Mouse (Mus musculus): ENCODE data around the gene Ddit4.

The Ddit4 gene

DNA sequence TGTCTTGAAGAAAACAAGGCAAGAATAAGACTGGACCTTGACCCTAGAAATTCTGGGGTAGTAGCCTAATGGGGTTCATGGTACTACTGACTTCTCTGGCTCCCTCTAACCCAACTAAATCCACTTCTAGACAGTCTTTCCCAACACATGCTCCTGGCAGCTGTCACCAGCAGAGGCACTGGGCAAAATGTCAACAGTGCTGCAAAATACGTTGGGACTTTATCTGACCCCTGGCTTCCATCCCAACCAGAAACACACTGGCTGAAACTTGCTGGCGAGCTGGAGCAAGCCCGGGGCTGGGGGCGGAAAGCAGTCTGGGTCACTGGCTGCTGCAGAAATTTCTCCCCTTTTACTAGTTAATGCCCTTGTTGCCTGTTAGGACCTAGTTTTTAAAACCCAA, 35.5 kb downstream of the Ddit4 start:
- peak; percentile 80 to 88 for DNase-seq

- DNase-seq: no peak
These were observed 36.3 kb downstream of the Ddit4 start for GRCm38 (mm10) chr10:59915196-59915962.

GRCm38 (mm10) chr10:59911561-59912198, 40.0 kb downstream of the Ddit4 start:
- DNase-seq: peak; percentile 62

GRCm38 (mm10) chr10:59911091-59911490, 40.5 kb downstream of the Ddit4 start:
- DNase-seq: no peak

DNA sequence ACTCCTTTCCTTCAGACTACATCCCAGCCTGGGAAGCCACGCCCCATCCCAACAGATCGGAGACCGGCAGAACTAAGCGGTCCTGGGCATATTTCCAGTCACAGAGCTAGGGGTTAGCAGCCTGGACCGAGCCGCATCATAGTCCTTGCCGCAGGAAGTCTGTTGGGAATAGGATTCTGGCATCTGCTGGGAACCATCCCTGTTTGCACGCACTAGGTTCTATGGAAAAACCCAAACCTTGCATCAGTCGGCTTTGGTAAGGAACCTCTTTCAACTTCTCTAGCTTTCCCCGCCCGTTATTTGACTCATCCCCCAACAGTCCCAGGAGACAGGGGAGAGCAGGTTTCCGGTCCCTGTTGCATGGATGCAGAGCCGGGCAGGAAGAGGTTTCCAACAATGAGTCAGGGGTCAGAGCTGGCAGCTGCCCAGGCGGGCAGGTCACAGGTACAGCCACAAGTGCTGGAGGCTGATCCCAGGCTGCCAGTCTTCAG, 42.2 kb downstream of the Ddit4 start:
- peak; percentile 62 to 70 for DNase-seq

DNA sequence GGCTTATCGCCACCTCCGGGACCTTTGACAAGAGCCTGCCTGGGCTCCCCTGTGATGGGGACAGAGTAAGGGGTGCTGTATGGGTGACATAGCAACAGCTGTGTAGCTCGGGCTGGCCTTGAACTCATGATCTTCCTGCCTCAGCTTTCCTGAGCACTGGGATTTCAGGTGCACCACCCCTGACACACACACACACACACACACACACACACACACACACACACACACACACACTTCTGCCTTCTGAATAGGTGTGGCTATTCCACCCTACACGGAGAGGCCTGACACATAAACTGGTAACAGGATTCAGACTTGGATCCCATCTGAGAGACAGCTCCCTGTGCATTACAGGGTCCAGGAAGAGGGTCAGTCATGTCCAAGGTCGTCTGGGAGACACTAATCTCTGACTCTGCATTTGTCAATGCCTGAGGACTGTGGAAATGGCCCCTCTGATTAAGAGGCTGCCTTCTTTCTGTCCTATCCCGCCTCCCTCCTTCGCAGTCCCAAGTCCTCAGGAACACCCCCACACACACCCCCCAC, 42.8 kb downstream of the Ddit4 start:
- no peak for DNase-seq

GRCm38 (mm10) chr10:59907695-59908299, 43.8 kb downstream of the Ddit4 start:
- DNase-seq: no peak

- no peak for DNase-seq
These were observed 44.5 kb downstream of the Ddit4 start for GRCm38 (mm10) chr10:59907080-59907609.

DNA sequence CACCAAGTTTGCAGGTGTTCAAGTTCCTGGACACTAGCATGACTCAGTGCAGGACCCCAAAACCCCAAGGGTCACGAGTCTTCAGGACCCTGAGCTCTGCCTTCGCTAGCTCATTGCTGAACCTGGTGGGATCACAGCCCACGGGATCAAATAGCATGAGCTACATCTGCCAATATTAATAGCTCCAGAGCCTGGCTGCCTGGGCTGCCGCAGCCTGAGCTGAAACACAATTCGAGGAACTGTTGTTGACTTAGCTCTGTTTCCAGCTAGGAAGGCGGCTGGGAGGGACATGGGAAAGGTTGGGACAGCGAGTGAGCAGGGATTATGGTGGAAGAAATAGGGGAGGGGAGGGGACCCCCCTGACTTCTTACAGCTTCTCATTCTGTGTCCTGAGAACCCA, 48.5 kb downstream of the Ddit4 start:
- no peak for DNase-seq

DNA sequence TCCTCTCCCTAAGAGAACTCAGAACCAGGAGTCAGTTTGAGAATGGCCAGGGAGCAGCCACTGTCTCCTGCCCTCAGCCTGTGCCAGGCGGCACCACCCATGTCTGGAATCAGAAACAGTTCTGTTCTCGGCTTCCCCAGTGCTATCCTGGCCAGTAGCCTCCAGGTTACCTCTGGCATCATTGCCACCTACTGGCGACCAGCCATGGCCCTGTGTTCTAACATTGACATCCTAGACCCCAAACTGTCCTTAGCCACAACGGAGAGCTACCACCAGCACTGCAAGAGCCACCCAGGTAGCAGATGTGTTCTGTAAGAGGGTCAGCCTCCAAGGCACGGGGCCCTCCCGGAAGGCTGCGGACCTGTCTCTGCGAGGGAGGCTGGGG, 49.0 kb downstream of the Ddit4 start:
- no peak for DNase-seq

- DNase-seq: no peak
These were observed 49.5 kb downstream of the Ddit4 start for GRCm38 (mm10) chr10:59901986-59902605.

DNA sequence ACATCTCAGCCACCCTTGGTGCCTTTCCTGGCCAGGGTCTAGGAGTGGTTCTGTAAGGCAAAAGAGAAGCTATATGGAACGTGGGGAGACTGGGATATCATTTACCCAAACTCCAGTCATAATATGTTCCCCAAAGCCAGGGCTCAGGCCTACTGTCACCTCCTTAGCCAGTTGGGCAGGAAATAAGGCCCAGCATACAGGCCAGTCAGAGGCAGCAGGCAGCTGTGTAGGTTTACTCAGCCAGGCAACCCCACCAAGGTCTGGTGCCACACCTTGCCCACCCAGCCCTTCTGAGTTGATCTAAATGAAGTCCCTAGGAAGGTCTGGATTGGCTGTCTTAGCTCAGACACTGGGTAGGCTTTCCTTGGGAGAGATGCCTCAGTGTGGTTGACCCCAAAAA, 50.2 kb downstream of the Ddit4 start:
- no peak for DNase-seq

- no peak for DNase-seq
These were observed 50.7 kb downstream of the Ddit4 start for GRCm38 (mm10) chr10:59900939-59901338.

DNA sequence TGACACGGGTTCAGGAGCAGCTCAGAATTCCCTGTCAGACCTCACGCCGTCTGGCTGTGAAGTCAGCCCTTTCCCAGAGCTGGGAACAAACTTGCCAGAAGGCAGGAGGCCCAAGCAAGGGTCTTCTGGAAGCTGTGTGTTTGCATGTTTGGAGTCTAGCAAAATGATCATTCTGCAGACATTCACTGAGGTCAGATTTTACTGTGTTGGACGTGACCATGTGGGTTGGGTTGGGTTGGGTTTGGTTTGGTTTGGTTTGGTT, 51.5 kb downstream of the Ddit4 start:
- DNase-seq: no peak

All from kidney, adult 8-10 months (tissue).